Mouse (Mus musculus) cerebellum, postnatal 25 days (tissue): ENCODE measurements around the gene Lhx8.

Experiments
- DNase-seq, 2 experiments: peaks; one replicate each; pipeline ENCODE4 v3.0.0; 2021; ENCODE audit warnings: mixed read lengths in 2 of 2

Lhx8 gene

DNA sequence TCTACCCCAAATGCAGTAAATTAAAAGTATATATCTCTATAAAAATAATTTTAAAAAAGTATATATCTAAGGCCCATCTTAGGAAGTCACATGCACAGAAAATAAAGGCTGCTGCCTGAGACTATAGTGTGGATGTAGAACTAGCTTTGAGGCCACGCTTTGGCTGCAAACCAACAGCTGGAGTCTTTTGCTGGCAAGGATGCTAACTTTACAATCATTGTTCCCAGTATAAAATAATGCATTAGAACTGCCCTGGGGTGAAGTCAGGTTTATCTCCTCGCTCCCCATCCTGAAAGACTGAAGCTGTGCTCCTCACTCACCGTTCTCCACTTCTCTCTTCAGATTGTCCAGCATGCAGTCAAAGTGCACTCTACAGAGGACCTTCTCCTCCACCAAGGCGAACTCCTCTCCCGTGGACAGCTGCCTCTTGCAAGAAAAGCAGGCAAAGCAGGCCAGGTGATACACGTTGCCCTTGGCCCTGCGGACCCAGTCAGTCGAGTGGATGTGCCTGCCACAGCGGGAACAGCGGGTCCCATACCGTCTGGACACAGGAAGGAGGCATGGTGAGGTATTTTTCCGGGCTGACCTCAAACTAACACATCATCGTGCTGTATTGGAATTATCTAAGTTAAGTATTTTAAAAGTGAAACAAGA, 8.4 kb downstream of the Lhx8 start:
- no peak for DNase-seq

DNA sequence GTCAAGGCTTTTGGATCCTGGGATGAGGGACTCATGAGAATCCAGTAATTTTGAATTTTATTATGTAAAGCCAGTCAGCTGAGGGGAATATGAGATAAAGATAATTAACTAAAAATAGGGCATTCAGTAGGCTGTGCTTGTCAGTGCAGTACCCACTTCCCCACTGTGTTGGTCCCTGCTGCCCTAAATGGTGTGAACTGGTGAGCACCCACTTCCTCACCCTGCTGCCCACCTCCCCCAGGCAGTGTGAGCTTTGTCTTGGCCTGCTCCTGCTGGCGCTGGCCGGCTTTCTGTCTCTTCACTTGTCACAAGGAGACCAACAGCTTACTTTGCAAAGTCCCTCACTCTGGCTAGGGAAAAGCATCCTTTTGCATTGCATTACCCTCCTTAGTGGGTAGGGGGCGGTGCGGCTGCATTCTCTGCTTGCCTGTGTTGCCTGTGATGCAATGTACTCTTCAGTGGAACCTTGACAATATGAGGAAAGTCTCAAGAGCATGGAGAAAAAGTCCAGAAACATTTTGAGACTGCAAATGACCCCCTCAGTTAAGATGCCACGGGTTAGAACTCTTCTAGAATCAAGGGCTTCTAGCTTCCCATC, 12.7 kb downstream of the Lhx8 start:
- no peak for DNase-seq

DNA sequence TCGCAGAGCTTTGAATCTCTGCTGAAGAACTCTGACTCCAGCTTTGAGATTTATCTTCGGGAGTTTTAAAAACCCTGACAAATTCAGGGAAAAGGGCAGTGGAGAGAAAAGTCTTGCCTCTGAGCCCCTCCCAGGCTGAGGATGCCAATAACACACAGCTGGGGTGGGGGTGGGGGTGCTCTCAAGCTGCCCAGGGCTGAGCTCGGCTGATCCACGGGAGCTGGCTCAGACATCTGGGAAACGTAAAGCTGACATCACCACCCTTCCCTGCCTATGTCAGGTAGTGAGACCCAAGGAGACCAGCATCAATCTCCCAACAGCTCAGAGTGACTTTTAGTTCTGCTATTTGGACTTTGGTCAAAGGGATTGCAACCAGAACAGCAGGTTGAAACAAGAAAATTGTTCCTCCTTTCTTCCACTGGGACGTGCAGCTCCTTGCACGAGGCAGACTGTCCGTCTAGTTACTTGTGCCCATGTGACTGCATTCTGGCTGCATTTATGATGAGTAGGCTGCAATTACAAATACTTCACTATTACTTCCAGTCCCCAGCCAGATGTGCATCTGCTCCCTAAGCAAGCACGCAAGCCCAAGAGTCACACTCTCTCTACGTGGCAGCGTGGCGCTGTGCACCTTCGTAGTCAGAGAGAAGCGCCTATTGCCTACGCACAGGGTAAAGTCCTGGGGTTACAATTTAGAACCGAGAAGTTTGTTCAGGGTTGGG, 25.1 kb downstream of the Lhx8 start:
- no peak for DNase-seq

DNA sequence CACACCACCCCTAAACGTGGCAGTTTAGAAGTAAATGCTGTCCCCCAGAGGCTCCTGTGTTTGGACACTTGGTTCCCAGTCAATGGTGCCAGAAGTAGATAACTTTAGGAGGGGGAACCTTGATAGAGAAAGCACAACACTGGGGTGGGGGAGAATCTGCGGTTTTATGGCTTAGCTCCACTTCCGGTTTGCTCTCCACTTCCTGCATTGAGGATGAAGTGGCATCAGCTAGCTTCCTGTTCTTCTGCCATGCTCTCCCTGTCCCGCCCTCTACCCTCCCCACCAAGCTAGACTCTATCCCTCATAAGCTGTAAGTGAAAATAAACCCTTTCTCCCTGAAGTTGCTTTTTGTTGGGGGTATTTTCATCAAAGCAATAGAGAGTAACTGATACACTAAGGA, 29.4 kb downstream of the Lhx8 start:
- DNase-seq, result no peak

DNA sequence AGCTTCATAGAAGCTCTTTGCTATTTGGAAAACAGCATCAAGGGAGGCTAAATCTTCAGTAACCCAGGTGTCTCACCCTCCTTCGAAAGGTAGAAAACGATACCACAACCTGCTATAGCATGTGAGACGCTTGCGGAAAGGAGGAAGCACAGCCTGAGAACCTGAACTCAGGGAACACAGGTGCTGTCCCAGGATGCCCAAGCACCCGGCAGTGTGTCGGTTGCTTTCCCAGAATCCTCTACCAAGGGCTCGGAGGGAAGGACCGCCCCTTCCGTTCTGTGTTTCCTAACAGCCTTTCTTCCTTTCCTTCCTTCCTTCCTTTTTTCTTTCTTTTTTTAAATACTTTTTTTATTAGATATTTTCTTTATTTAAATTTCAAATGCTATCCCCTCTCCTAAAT, 30.5 kb downstream of the Lhx8 start:
- no peak for DNase-seq

DNA sequence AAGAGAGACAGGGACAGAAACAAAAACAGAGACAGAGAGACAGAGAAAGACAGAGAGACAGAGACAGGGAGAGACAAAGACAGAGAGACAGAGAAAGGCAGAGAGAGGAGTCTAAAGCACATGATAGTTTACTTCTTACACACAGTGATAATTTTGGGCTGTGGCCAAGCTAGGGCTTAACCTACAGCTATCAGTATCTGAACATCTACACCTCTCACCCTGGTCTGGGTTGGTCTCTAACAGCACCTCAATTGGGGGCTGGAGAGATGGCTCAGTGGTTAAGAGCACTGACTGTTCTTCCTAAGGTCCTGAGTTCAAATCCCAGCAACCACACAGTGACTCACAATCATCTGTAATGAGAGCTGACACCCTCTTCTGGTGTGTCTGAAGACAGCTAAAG, 32.0 kb downstream of the Lhx8 start:
- DNase-seq, result no peak

DNA sequence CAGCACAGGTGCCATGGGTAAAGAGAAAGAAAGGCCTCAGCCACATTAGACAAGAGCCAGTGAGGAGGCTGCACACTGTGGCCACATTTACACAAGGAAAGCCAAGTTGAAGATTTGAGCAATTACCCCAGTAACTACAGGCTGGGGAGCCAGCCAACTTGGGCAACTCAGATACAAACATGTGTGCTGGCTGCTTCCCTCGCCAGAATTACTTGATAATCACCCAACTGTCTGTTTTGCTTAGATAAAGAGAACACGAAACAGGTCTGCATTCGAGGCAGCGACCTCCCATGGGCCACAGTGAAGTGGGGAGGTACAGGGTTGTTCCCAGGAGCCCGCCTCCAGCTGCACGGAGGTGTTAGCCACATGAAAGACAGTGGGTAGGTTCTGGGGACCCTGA, 33.0 kb downstream of the Lhx8 start:
- no peak for DNase-seq

DNA sequence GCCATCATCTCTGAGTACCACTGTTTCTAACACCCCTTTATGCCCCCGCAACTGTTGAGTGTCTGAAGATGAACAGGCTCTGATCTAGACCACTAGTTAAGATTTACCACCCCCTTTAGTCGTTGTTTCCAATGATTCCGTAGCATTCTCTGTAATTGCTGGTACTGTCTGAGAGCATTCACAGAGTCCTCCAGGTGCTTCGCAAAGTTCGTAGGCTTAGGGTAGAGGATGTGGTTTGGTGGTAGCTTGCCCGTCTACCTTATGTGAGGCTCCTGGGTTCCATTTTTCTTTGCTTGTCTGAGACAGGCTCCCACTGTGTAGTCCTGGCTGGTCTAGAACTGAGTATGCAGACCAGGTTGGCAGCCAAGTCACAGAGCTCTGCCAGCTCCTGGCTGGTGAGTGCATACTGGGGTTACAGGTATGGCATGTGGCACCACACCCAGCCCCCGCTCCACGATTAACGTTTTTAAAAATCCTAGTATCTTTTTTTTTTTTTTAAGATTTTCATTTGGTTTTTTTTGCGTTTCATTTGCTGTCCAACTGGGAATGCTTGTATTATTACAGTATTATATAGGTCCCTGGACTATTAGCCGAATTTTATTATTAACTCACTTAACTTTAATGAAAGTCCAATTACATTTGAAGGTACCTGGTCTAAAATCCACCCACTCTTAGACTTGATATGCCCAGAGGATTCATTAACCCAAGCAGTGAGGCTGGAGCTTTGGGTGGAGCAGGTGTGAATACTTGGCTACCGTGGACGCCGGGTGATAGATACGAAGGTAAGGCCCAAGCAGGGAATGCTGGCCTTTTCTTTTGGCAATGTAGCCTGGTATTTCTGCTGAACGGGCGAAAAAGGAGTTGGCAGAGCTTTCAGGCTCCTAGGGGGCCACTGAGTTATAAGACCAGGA, 35.3 kb downstream of the Lhx8 start:
- DNase-seq, result peak in 1 of 2 experiments; percentile 12

DNA sequence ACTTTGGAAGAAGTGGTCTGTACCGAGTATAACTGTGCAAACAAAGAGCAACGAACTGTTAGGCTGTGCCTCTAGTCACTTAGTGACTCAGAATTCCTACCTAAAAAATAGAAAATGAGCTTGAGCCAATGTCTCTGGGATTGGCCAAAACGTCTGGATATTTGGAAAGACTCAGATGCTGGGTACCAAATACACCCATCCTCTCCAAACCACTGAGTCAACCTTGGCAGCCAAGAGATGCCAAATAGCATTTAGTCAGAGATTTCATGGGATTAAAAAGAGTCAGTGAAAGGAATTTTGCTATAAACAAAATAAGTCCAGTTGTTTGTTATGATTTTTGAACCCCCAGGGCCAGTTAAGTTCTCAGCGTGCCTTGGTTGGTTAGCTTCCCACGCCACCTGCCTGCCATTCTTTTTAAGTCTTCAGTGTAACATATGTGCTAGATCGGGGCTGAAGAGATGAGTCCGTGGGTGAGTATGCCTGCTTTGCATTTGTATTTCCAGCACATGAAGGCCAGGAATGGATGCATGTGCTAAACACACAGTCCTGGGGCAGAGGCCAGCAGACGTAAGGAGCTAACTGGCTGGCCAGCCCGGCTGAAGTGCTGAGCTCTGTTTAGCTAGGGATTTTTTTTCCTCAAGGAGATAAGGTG, 36.5 kb downstream of the Lhx8 start:
- no peak for DNase-seq

DNA sequence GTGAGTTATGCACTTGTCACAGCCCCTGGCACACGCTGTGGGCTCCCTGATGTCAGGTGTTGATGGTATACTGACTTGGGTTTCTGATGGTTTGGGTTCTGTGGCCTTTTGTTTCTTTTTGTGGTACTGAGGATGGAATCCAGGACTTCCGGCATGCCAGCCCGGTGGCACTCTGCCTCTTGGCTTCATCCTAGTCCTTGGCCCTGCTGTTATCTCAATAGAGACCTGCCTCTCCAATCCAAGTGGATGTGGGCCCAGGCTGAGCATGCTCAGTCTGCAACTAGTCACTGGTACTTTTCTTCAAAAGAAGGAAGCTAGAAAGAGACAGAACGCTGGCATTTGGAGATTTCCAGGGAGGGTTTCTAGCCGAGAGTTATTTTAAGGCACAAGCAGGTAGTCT, 38.3 kb downstream of the Lhx8 start:
- no peak for DNase-seq

DNA sequence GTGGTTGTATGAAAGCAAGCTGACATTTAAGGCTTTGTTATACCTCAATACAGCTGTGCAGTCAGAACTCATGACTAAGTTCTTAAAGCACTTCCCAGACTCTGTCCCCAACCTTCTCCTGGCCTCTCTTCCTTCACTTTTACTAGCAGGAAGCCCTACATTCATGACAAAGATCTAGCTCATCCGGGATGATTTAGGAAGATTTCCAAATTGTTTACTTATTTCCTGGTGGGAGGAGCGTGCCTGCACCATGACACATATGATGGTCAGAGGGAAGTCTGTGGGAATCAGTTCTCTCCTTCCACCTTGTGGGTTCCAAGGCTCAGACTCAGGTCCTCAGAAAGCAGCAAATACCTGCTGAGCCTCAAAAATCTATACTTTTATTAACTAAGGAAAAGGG, 40.1 kb downstream of the Lhx8 start:
- no peak for DNase-seq

DNA sequence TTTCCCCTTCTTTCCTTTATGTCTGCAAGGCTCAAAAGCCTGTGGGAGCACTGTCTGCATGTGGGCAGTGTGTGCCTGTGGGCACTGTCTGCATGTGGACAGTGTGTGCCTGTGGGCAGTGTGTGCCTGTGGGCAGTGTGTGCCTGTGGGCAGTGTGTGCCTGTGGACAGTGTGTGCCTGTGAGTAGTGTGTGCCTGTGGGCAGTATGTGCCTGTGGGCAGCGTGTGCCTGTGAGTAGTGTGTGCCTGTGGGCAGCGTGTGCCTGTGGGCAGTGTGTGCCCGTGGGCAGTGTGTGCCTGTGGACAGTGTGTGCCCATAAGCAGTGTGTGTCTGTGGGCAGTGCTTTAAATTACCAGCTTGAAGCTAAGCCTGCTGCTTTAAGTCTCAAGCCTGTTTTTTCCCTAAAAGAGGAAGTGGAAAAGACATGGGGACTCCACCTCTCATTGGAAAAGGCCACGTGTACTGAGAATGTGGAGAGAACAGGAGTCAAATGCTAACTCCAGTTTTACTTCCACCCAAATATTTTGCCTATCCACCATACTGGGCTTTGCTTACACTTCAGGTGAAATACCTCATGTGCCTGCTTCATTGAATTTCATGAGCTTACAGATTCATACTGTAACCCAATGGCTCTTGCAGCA, 41.9 kb downstream of the Lhx8 start:
- DNase-seq, result no peak

DNA sequence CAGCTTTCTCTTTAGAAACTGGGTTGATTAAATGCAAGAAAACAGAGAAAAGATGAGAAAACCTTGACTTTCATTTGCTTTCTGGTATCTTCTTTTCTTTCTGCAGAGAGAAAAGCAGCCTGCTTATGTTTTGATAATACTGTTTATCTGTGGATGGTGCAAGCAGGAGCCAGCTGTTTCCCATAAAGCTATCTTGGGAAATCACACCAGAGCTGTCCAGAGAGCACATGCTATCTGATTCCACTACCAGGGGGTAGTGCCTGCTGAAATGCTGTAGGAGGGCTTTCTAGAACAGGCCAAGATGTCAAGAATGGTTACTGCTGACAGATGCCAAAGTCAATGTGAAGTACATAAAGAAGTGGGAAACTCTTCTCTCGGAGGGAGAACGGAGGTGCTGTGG, 43.2 kb downstream of the Lhx8 start:
- no peak for DNase-seq

DNA sequence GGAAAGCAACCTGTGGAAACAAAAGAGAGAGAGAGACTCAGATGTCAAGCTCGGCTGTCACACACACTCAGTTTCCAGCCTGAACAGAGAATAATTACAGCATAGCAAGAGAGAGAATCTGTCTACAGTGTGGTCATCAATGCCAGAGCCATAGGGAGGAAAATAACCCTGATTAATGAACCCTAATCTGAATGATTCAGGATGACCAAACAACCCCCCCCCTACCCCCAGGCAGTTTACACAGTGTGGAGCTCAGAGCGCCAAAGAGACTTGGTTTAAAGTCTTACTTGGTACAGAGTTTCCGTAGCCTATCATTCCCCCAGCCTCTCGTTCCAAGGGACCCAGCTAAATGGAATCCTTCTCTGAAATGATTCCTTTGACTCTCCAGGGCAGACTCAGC, 45.1 kb downstream of the Lhx8 start:
- no peak for DNase-seq

DNA sequence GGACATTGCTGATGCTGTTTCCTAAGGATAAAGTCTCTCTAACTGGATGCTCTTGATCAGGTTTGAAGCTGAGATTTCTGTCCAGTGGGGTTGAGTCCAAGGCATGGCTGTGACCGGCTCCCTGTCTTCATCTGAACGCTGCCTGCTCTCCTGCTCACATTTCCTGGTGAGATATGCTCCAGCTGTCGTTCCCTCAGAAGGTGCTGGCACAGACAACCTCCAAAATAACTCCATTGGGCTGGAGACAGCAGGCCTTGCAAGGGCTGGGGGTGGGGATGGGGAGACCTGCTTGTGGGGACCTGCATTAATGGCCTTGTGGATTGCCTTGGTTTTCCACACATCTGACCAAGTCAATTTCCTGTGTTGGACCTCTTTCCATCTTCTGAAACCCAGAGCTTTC, 46.2 kb downstream of the Lhx8 start:
- no peak for DNase-seq

DNA sequence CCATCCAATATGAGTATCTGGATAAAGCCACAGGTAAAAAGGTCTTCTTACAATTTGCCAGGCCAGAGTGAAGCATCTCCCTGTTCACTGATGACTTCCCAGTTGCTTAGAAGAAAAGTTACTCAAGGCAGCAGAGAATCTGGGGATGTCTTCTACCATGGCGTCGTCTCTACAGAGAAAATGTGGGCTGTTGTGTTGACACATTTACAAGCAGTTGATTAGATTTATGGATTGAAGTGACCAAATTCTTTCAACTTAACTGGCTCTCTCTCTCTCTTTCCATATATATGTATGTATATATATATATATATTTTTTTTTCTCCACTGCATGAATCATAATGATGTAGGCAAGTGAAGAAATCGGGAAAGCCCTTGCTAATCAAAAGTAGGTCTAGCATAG, 55.8 kb downstream of the Lhx8 start:
- no peak for DNase-seq

DNA sequence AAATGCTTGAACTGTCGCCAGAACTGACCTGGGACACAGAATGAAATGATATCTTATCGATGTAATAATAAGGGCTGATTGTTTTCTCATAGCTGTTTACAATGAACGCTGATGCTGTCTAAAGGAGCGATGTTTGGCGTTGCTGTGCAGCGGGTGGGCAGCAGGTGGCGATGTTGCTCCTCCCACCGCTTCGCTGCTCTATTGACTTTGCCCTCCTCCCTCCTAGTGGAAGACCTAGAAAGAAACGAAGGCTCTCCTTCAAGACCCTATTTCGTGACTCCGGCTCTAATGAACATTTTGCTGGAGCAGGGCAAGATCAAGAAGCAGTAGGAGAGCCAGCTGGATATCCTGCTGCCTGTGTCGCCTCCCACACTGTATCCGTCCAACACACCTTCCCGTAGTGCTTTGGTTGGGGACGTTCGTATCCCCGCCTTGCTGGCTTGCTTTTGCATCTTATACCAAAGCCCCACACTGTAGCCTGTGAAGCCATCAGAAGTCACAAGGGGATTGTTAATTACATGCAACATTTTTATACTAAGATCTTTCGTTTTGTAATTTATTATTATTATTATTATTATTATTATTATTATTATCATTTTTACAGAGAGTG, 60.6 kb downstream of the Lhx8 start:
- DNase-seq, result peak; percentile 84 to 88

DNA sequence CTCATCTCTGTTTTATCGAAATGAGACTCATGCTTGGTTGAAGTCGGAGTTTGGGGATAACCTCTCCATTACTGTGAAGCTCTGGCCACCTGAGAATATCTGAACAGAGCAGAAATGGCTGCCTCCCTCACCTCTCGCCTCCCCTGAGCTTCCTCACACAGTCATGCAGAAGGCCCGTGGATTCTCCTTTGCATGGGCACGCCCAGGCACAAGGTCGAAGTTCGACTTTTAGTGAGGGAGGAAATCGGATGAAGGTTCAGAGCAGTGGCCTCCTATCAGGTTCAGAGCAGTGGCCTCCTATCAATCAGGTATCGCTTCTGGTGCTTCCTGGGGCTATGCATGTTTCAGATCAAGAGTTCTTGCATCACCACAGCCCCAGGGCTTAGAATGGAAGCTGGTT, 62.1 kb downstream of the Lhx8 start:
- DNase-seq, result no peak

DNA sequence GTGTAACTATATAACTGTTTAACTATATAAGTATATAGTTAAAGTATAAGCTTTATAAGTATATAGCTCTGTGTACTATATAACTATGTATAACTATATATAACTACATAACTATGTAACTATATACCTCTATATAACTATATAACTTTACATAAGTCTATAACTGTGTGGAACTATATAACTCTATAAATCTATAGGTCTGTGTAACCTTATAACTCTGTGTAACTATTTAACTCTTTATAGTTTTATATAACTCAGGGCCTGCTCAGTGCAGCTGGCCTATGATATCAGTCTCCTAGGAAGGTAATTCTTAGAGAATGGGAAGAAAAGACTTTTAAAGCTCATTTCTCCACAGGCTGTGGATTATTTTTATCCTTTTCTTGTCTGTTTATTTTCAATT, 73.1 kb downstream of the Lhx8 start:
- DNase-seq, result no peak
